ENCODE assay signal across 26 mouse cellular contexts in the genomic region with DNA sequence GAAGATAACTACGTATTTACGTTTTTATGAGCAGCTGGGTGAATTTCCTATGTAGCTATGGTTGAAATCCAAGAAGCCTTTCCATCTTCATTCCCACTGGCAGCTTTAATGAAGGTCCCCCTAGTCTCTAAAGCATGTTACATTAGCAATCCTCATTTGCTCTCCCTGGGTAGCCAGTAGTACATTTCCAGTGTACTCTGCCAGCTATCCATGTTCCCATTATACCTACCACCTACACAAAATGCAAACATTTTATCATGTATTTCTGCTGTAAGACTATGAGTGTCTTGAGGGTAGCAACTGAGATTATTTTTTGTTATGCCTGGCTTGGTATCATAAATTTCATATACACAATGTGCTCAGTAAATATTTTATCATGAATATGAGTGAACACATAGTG.
"Had no signal": no experiment of that assay in that cellular context is flagged by ENCODE, and none has a peak within 500 bp of the region (broad histone marks: within the 10 kb centered on the region; RNA-seq: fewer than 3 reads in every experiment).

No protein-coding gene starts in this region.

- H3K4me3 ChIP-seq: heart, adult 2 months; heart, embryonic 10.5 days; heart, embryonic 12.5 days; hindbrain, embryonic 10.5 days; hindbrain, embryonic 12.5 days; hindbrain, embryonic 15.5 days; intestine, embryonic 15.5 days; left cerebral cortex, adult 2 months; limb, embryonic 10.5 days; limb, embryonic 12.5 days; liver, embryonic 13.5 days; liver, embryonic 15.5 days had no signal

- ATAC-seq: inflammation-experienced regulatory T-cells, adult 6 months; intestine, embryonic 15.5 days; intestine, postnatal 0 days had no signal

- DNase-seq: gastrocnemius, postnatal 14 days; gastrocnemius, postnatal 36 days; heart, adult 11 months; heart, adult 2 months; heart, postnatal 10 days; heart, postnatal 4 days; kidney, adult 18-20 months; kidney, adult 8-10 months; kidney, postnatal 10 days; kidney, postnatal 25 days; kidney, postnatal 4 days; layer of hippocampus, adult 9-11 months; liver; liver, embryonic 13.5 days had no signal

- H3K27ac ChIP-seq: heart, adult 2 months; heart, embryonic 10.5 days; hindbrain, embryonic 10.5 days; hindbrain, embryonic 12.5 days; hindbrain, embryonic 15.5 days; intestine, embryonic 15.5 days; limb, embryonic 10.5 days; limb, embryonic 12.5 days; liver, embryonic 13.5 days; liver, embryonic 15.5 days had no signal
